Mouse (Mus musculus): ENCODE measurements around the gene 2610507B11Rik. TPM values are rescaled to one million over a fixed set of nuclear protein-coding genes. Genes with fewer than 3 reads are reported as not detected.
"Not testable (repeated sequence)": the region's sequence is repeated elsewhere in the genome, so short reads cannot be mapped to it uniquely, and the experiment has no call there.

2610507B11Rik gene
- polyA plus RNA-seq, 1 experiment from 2014 or later = 73.0 TPM

- H3K4me1 ChIP-seq = peaks cover 42% of the 10 kb centered on the region
- no peak for ATAC-seq
These were observed 13.8 kb upstream of the 2610507B11Rik start for GRCm38 (mm10) chr11:78247727-78248140.

DNA sequence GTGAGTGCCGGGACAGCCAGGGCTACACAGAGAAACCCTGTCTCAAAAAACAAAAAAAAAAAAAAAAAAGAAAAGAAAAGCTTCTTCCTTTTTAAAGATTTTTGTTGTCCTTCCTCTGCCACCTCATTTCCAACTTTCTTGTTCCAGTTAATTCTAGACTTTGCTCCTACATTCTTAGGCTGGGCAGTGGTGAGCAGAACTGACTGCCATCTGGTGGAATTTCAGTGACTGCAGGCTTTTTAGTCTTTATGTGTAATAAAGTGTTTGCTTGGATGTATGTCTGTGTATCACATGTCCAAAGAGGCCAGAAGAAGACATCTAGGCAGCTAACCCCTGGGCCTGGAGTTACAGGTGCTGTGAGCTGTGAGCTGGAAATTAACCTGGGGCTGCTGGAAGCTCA, 4.9 kb upstream of the 2610507B11Rik start:
- H3K9me3 ChIP-seq (replicated peaks) = no peaks in the 10 kb centered on the region
- 80% methylated on average over 1 of the region's 1 CpGs for WGBS
- no peaks in the 10 kb centered on the region for H3K4me1 ChIP-seq
- ATAC-seq = no peak
- no peak overlapping the region for H3K4me2 ChIP-seq
- no peak overlapping the region for H3K9ac ChIP-seq
- no peak overlapping the region for H3K27ac ChIP-seq
- H3K27me3 ChIP-seq = 0 out of 2 replicates have a peak, but pooled peaks cover 4% of the 10 kb centered on the region
- peaks cover 35% of the 10 kb centered on the region for H3K36me3 ChIP-seq (ENCODE audit: poor library complexity, severe bottlenecking)
- H3K4me3 ChIP-seq = no peak overlapping the region

More at GRCm38 (mm10) chr11:78247727-78248140, 13.8 kb upstream of the 2610507B11Rik start:
- peaks cover 27% of the 10 kb centered on the region for H3K36me3 ChIP-seq (ENCODE audit: poor library complexity, severe bottlenecking)
- 60% methylated on average over 4 of the region's 4 CpGs for WGBS
- H3K27ac ChIP-seq = no peak overlapping the region
- no peaks in the 10 kb centered on the region for H3K27me3 ChIP-seq
- H3K9ac ChIP-seq = no peak overlapping the region
- H3K4me3 ChIP-seq = no peak overlapping the region
- H3K4me2 ChIP-seq = peak overlapping the region; percentile 28
- H3K9me3 ChIP-seq (replicated peaks) = no peaks in the 10 kb centered on the region

- Histone ChIP-seq H3K36me3 (ENCODE audit: poor library complexity, severe bottlenecking) (peaks cover 29% of the 10 kb centered on the region), H3K27ac (no peak overlapping the region), H3K9ac (no peak overlapping the region), H3K4me2 (peak overlapping the region; percentile 75), H3K9me3 (replicated peaks) (no peaks in the 10 kb centered on the region), H3K4me1 (peaks cover 13% of the 10 kb centered on the region), H3K4me3 (peak overlapping the region; percentile 86), H3K27me3 (0 out of 2 replicates have a peak, but pooled peaks cover 4% of the 10 kb centered on the region)
- no peak for ATAC-seq
- WGBS = 95% methylated on average over 2 of the region's 2 CpGs
These were observed 878 bp upstream of the 2610507B11Rik start for GRCm38 (mm10) chr11:78260489-78261258.

GRCm38 (mm10) chr11:78262550-78262949, 998 bp downstream of the 2610507B11Rik start:
- Histone ChIP-seq H3K27me3 (0 out of 2 replicates have a peak, but pooled peaks cover 4% of the 10 kb centered on the region), H3K4me2 (peak overlapping the region; percentile 75), H3K9ac (peak overlapping the region; percentile 86; the same call in 1 of the 2 replicates), H3K27ac (no peak overlapping the region), H3K4me3 (peak overlapping the region; percentile 86), H3K9me3 (replicated peaks) (no peaks in the 10 kb centered on the region), H3K36me3 (ENCODE audit: poor library complexity, severe bottlenecking) (peaks cover 42% of the 10 kb centered on the region), H3K4me1 (peaks cover 13% of the 10 kb centered on the region)
- no peak for ATAC-seq
- 5% methylated on average over 8 of the region's 8 CpGs for WGBS

GRCm38 (mm10) chr11:78265571-78265970, 4.0 kb downstream of the 2610507B11Rik start:
- WGBS = 94% methylated on average over 6 of the region's 6 CpGs
- no peak for ATAC-seq
- Histone ChIP-seq H3K27me3 (no peaks in the 10 kb centered on the region), H3K9ac (no peak overlapping the region), H3K9me3 (replicated peaks) (no peaks in the 10 kb centered on the region), H3K4me1 (peaks cover 13% of the 10 kb centered on the region), H3K36me3 (ENCODE audit: poor library complexity, severe bottlenecking) (peaks cover 69% of the 10 kb centered on the region), H3K4me3 (no peak overlapping the region), H3K27ac (no peak overlapping the region), H3K4me2 (no peak overlapping the region)

DNA sequence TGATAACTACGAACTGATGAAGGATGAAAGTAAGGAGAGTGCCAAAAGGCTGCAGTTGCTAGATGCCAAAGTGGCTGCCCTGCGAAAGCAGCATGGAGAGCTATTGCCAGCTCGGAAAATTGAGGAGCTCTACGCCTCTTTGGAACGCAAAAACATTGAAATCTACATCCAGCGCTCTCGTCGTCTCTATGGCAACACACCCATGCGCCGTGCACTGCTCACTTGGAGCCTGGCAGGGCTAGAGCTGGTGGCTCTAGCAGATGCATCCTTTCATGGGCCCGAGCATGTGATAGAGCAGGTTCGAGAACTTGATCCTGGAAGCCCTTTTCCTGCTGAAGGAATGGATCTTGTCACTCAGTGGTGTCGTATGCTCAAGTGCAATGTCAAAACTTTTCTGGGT, 10.4 kb downstream of the 2610507B11Rik start:
- no peak overlapping the region for H3K27ac ChIP-seq

DNA sequence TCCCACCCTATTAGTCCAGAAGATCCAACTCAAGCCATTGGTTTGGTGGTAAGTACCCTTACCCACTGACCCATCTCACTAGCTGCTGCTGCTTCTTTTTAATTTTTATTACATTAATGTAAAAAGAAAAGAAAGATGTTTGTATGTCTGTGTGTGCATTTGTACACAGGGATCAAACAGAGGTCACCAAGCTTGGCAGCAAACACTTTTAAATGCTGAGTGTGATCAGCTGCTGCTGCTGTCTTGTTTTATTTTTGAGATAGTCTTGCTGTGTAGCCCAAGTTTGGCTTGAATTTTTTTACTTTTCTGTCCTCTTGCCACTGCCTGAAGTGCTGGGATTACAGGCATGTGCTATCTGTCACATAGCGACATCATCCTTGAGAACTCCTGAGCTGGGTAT, 14.0 kb downstream of the 2610507B11Rik start:
- no peaks in the 10 kb centered on the region for H3K27me3 ChIP-seq
- ATAC-seq = no peak
- no peak overlapping the region for H3K27ac ChIP-seq
- peaks cover 99% of the 10 kb centered on the region for H3K36me3 ChIP-seq (ENCODE audit: poor library complexity, severe bottlenecking)
- H3K4me2 ChIP-seq = no peak overlapping the region
- no peak overlapping the region for H3K9ac ChIP-seq
- no peaks in the 10 kb centered on the region for H3K9me3 ChIP-seq (replicated peaks)
- H3K4me3 ChIP-seq = no peak overlapping the region
- WGBS = 100% methylated on average over 1 of the region's 1 CpGs
- H3K4me1 ChIP-seq = no peaks in the 10 kb centered on the region

More for the DNA sequence above, 10.4 kb downstream of the 2610507B11Rik start:
- Histone ChIP-seq H3K9ac (no peak overlapping the region), H3K9me3 (replicated peaks) (no peaks in the 10 kb centered on the region), H3K4me1 (no peaks in the 10 kb centered on the region), H3K4me3 (no peak overlapping the region), H3K27me3 (no peaks in the 10 kb centered on the region), H3K36me3 (ENCODE audit: poor library complexity, severe bottlenecking) (peaks cover 96% of the 10 kb centered on the region), H3K4me2 (no peak overlapping the region)
- no peak for ATAC-seq
- 89% methylated on average over 13 of the region's 13 CpGs for WGBS

DNA sequence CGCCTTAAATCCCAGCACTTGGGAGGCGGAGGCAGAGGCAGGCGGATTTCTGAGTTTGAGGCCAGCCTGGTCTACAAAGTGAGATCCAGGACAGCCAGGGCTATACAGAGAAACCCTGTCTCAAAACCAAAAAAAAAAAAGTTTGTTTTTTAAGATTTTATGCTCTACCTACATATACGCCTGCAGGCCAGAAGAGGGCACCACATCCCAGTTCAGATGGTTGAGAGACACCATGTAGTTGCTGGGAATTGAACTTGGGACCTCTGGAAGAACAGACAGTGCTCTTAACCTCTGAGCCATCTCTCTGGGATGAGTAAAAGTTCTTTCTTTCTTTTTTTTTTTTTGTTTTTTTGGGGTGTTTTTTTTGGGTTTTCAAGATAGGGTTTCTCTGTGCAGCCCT, 14.6 kb downstream of the 2610507B11Rik start:
- H3K36me3 ChIP-seq (ENCODE audit: poor library complexity, severe bottlenecking) = peaks cover 100% of the 10 kb centered on the region
- H3K27me3 ChIP-seq; H3K4me3 ChIP-seq; H3K4me1 ChIP-seq; ATAC-seq; H3K27ac ChIP-seq; H3K9me3 ChIP-seq (replicated peaks); H3K9ac ChIP-seq; H3K4me2 ChIP-seq: not testable (repeated sequence)
- WGBS = 94% methylated on average over 4 of the region's 4 CpGs

- 92% methylated on average over 7 of the region's 7 CpGs for WGBS
These were observed 17.3 kb downstream of the 2610507B11Rik start for GRCm38 (mm10) chr11:78278853-78279252.

DNA sequence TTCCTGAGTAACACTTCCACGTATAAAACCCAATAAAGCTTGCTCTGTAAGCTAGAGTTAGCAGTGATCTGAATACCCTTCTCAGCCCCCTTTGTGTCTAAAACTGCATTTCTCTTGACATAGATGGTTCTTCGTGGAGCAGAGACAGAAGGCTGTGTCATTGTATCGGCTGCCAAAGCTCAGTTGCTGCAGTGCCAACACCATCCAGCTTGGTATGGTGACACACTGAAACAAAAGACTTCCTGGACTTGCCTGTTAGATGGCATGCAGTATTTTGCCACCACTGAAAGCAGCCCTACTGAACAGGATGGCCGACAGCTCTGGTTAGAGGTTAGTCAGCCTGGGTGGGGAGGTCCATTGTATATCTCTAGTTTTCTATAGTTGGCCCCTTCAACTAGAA, 18.0 kb downstream of the 2610507B11Rik start:
- Histone ChIP-seq H3K9me3 (replicated peaks) (no peaks in the 10 kb centered on the region), H3K4me1 (no peaks in the 10 kb centered on the region), H3K4me2 (no peak overlapping the region), H3K36me3 (ENCODE audit: poor library complexity, severe bottlenecking) (peaks cover 100% of the 10 kb centered on the region), H3K4me3 (no peak overlapping the region), H3K9ac (no peak overlapping the region), H3K27me3 (no peaks in the 10 kb centered on the region), H3K27ac (no peak overlapping the region)
- 90% methylated on average over 4 of the region's 4 CpGs for WGBS
- ATAC-seq = no peak

More at GRCm38 (mm10) chr11:78278853-78279252, 17.3 kb downstream of the 2610507B11Rik start:
- H3K4me2 ChIP-seq = no peak overlapping the region
- H3K4me1 ChIP-seq = no peaks in the 10 kb centered on the region
- no peaks in the 10 kb centered on the region for H3K27me3 ChIP-seq
- no peak overlapping the region for H3K9ac ChIP-seq
- H3K27ac ChIP-seq = no peak overlapping the region
- no peaks in the 10 kb centered on the region for H3K9me3 ChIP-seq (replicated peaks)
- ATAC-seq = no peak
- H3K4me3 ChIP-seq = no peak overlapping the region
- peaks cover 100% of the 10 kb centered on the region for H3K36me3 ChIP-seq (ENCODE audit: poor library complexity, severe bottlenecking)

DNA sequence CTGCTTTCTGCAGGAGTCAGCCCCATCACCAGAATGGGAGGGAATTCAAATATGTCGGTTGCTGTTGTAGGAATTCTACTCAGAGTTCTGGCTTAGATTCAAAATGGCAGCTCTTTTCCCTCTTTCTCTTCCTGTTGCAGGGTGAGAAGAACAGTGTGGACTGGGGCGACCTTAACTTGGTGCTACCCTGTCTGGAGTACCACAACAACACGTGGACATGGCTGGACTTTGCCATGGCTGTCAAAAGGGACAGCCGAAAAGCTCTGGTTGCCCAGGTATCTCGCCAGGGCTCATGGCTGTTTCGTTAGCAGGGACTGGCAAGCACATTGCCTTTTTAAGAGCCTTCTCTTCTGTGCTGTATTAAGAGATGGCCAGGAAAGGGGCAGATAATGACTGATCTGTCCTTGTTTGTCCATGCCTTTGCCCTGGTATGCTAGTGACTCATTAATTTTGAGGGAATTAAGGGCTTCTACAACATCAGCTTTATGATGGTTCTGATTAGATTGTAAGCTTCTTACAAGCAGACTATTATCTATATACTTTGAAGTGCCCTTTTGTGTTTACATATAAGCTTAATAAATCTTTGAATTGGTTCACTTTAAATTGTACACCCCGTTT, 27.7 kb downstream of the 2610507B11Rik start:
- H3K27ac ChIP-seq = no peak overlapping the region
- 89% methylated on average over 7 of the region's 7 CpGs for WGBS
- ATAC-seq = no peak

DNA sequence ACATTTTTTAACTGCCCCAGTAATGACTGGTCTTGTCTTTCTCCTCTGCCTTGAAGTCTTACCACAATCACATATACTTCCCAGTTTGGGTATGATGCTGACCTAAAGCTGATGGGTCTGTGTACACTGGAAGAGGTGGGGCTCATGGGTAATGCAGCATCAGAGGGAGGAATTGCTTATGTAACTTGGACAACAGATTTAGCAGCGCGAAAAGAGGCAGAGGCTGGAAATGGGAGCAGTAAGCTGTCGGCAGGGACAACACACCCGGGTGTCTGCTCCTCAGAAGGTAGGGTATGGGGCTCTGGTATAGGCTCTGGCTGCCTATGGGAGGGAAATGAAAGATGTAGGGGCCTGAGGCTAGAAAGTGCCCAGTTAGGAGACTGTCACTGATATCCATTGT, 29.1 kb downstream of the 2610507B11Rik start, which contains the start of gene BC030499:
BC030499 (plus strand) TSS at position 188 of the 400 bp plus-strand sequence.
- Histone ChIP-seq H3K9ac (no peak within 1 kb of the TSS), H3K36me3 (ENCODE audit: poor library complexity, severe bottlenecking) (peaks cover 75% of the 10 kb centered on the region), H3K4me2 (no peak within 1 kb of the TSS), H3K4me3 (no peak within 1 kb of the TSS), H3K27me3 (no peaks in the 10 kb centered on the region), H3K4me1 (no peaks in the 10 kb centered on the region), H3K9me3 (replicated peaks) (no peaks in the 10 kb centered on the region), H3K27ac (no peak within 1 kb of the TSS)
- no peak for ATAC-seq
- WGBS = 96% methylated on average over 4 of the region's 4 CpGs

More for the DNA sequence above, 27.7 kb downstream of the 2610507B11Rik start:
- Histone ChIP-seq H3K36me3 (ENCODE audit: poor library complexity, severe bottlenecking) (peaks cover 89% of the 10 kb centered on the region), H3K27me3 (no peaks in the 10 kb centered on the region), H3K4me2 (no peak overlapping the region), H3K4me3 (no peak overlapping the region), H3K9ac (no peak overlapping the region), H3K9me3 (replicated peaks) (no peaks in the 10 kb centered on the region), H3K4me1 (no peaks in the 10 kb centered on the region)

Data from forebrain, embryonic 13.5 days (tissue).